Mouse (Mus musculus) heart, embryonic 16.5 days (tissue): ENCODE measurements at regions not wholly inside any gene's neighbourhood (a gene's known extent, or its start where the extent isn't known, plus 50 kb on each side); places are given as distances from the start of the nearest gene placed in this dataset.
"Not testable (repeated sequence)": the region's sequence is repeated elsewhere in the genome, so short reads cannot be mapped to it uniquely, and the experiment has no call there.

Source experiments
- ATAC-seq: fragments of 200-750 bp; cut with Nextera tagmentation; replicated peaks from 2 replicates; pipeline ENCODE4 v1.8.0; 2017; ENCODE audit warnings: moderate number of reproducible peaks; ENCODE audit not compliant: insufficient read depth, low FRiP score; ENCODE audit errors: extremely low read depth
- H3K27ac ChIP-seq: fragments of 300-500 bp; sonication (generic); 2 replicates; pipeline ENCODE4 v1.5.1; 2014; ENCODE audit warnings: mild to moderate bottlenecking, low read length, control low read depth, moderate library complexity
- H3K27me3 ChIP-seq: fragments of 300-500 bp; sonication (generic); 2 replicates; pipeline ENCODE4 v1.6.1; 2014; ENCODE audit warnings: low read length, mixed read lengths; ENCODE audit not compliant: control insufficient read depth, insufficient read depth
- H3K36me3 ChIP-seq: fragments of 300-500 bp; sonication (generic); 2 replicates; pipeline ENCODE4 v1.6.1; 2014; ENCODE audit not compliant: control insufficient read depth, insufficient read depth
- H3K4me1 ChIP-seq: fragments of 300-500 bp; sonication (generic); 2 replicates; pipeline ENCODE4 v1.6.1; 2014; ENCODE audit warnings: low read length, mixed read lengths; ENCODE audit not compliant: control insufficient read depth, insufficient read depth
- H3K4me2 ChIP-seq: fragments of 300-500 bp; sonication (generic); 2 replicates; pipeline ENCODE4 v1.6.1; 2014; ENCODE audit warnings: low read depth, mild to moderate bottlenecking, control low read depth, low read length
- H3K4me3 ChIP-seq: fragments of 300-500 bp; sonication (generic); 2 replicates; pipeline ENCODE4 v1.5.1; 2014; ENCODE audit warnings: mild to moderate bottlenecking, control low read depth, low read length
- H3K9ac ChIP-seq: fragments of 300-500 bp; sonication (generic); 2 replicates; pipeline ENCODE4 v1.6.1; 2014; ENCODE audit warnings: low read length, control low read depth
- H3K9me3 ChIP-seq: fragments of 300-500 bp; sonication (generic); replicated peaks from 2 replicates; pipeline ENCODE4 v1.6.1; 2016; ENCODE audit warnings: low read length; ENCODE audit not compliant: control insufficient read depth
- whole genome bisulfite sequencing: fragments of 180-500 bp; shearing (Covaris S2); extraction: QIAGEN DNeasy Blood & Tissue Kit; methylation state at CpG from one replicate; pipeline ENCODE4 v1.1.7; 2014; 5-methylcytosine and 5-hydroxymethylcytosine counted together

- 82% methylated on average over 1 of the region's 1 CpGs for WGBS
- H3K4me3 ChIP-seq = no peak overlapping the region
- H3K9ac ChIP-seq = no peak overlapping the region
- H3K36me3 ChIP-seq = no peaks in the 10 kb centered on the region
- no peak overlapping the region for H3K27ac ChIP-seq
- no peaks in the 10 kb centered on the region for H3K4me1 ChIP-seq
- no peaks in the 10 kb centered on the region for H3K27me3 ChIP-seq
- ATAC-seq = no peak
- no peak overlapping the region for H3K4me2 ChIP-seq
- no peaks in the 10 kb centered on the region for H3K9me3 ChIP-seq
Measured at GRCm38 (mm10) chr13:4858341-4858740, 249.4 kb upstream of the Akr1e1 start.

DNA sequence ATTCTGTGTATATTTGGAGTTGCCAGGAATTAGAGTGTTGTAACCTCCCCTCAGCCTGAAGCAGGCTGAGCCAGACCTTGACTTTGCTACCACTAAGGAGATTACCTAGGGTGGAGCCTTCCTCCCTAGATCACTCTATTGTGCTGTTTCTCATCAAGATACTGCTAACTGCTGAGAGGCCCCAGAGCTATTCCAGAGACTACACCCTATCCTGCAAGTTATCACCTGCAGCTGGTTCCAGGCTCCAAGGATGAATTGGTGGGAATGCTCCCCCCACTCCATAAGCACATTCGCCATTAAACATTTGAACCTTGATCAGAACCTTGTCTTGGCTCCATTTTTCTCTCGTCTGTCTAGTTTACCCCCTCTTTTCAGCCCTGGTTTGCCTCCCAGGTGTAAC lies 230.5 kb upstream of the Akr1e1 start:
- not testable (repeated sequence) for H3K27ac ChIP-seq, H3K4me2 ChIP-seq, H3K9me3 ChIP-seq, H3K9ac ChIP-seq, H3K4me3 ChIP-seq, H3K27me3 ChIP-seq, H3K36me3 ChIP-seq, H3K4me1 ChIP-seq, ATAC-seq
- WGBS = 79% methylated on average over 2 of the region's 2 CpGs

DNA sequence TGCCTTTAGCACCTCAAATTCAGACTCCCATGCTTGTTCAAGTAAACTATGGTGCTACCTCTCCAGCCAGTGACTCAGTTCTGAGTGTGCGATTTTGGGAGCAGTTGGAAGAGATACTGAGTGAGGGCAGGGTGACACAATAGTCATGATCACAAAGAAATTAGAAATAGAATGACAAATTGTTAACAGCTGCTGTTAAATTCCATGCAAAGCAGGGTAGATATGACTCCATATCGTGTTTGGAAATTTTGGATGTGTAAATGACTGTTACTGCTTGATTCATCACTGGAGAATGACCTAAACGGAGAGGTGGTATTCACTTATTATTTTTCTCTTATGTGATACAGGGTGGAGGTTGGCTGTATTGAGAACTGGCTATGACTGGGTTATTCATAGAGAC lies 217.8 kb upstream of the Akr1e1 start:
- H3K9ac ChIP-seq = no peak overlapping the region
- H3K4me2 ChIP-seq = no peak overlapping the region
- H3K36me3 ChIP-seq = no peaks in the 10 kb centered on the region
- no peak overlapping the region for H3K4me3 ChIP-seq
- H3K27ac ChIP-seq = no peak overlapping the region
- H3K27me3 ChIP-seq = no peaks in the 10 kb centered on the region
- H3K4me1 ChIP-seq = no peaks in the 10 kb centered on the region
- ATAC-seq = no peak
- no peaks in the 10 kb centered on the region for H3K9me3 ChIP-seq
- WGBS = 73% methylated on average over 3 of the region's 3 CpGs

- not testable (repeated sequence) for H3K36me3 ChIP-seq, H3K27ac ChIP-seq, H3K27me3 ChIP-seq, H3K4me2 ChIP-seq, H3K9ac ChIP-seq, H3K9me3 ChIP-seq, ATAC-seq, H3K4me3 ChIP-seq, H3K4me1 ChIP-seq
- 87% methylated on average over 1 of the region's 1 CpGs for WGBS
Measured at GRCm38 (mm10) chr13:4825749-4826148, 216.8 kb upstream of the Akr1e1 start.

DNA sequence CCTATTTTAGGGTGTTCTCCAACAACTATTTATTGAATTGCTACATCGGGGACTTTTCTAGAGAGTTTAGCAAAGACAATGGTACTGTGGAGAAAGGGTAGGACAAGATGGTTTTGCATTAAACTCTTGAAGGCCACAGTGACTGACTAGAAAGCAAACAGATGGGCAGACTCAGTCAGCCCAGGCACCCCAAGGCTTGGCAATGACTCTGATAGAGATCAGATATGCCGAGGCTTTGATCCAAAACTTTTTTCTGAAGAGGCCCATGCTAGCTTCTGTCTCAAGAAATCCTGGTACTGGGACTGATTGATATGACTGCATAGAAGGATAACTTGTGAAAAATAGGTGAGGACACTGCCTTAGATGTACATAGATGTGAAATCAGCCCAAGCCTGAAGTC lies 197.9 kb upstream of the Akr1e1 start:
- no peaks in the 10 kb centered on the region for H3K4me1 ChIP-seq
- no peak overlapping the region for H3K9ac ChIP-seq
- no peak overlapping the region for H3K4me3 ChIP-seq
- no peaks in the 10 kb centered on the region for H3K36me3 ChIP-seq
- no peak overlapping the region for H3K4me2 ChIP-seq
- ATAC-seq = no peak
- H3K27me3 ChIP-seq = no peaks in the 10 kb centered on the region
- 79% methylated on average over 2 of the region's 2 CpGs for WGBS
- H3K9me3 ChIP-seq = no peaks in the 10 kb centered on the region
- no peak overlapping the region for H3K27ac ChIP-seq

DNA sequence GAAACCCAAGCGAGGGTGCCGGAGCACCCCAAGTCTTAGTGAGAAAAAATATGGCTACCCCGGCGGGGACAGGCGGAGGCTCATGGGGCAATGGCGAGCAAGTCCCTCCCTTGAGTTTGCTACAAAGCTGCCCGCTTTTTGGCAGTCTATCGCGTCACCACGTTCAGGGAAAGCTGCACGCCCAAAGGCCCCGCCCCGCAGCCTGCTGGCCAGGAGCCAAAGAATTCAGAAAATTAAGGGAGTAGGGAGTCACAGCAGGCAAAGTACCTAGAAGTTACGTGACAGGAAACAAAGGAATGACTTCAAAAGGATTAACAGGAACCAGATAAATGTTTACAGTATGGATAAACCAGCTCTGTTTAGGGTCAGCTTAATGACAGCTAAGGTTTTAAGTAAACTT lies 191.7 kb upstream of the Akr1e1 start:
- ATAC-seq = no peak
- Histone ChIP-seq H3K4me1 (no peaks in the 10 kb centered on the region), H3K4me3 (no peak overlapping the region), H3K36me3 (no peaks in the 10 kb centered on the region), H3K27me3 (no peaks in the 10 kb centered on the region), H3K4me2 (no peak overlapping the region), H3K27ac (no peak overlapping the region), H3K9ac (no peak overlapping the region), H3K9me3 (peaks cover 10% of the 10 kb centered on the region; the same call in 1 of the 2 replicates)
- 81% methylated on average over 14 of the region's 14 CpGs for WGBS

GRCm38 (mm10) chr13:4791139-4791538 lies 182.2 kb upstream of the Akr1e1 start:
- H3K27ac ChIP-seq = no peak overlapping the region
- no peak overlapping the region for H3K4me2 ChIP-seq
- no peaks in the 10 kb centered on the region for H3K36me3 ChIP-seq
- H3K9me3 ChIP-seq = 0 out of 2 replicates have a peak, but pooled peaks cover 2% of the 10 kb centered on the region
- ATAC-seq = no peak
- H3K9ac ChIP-seq = no peak overlapping the region
- H3K4me3 ChIP-seq = no peak overlapping the region
- no peaks in the 10 kb centered on the region for H3K27me3 ChIP-seq
- 55% methylated on average over 2 of the region's 2 CpGs for WGBS
- H3K4me1 ChIP-seq = peaks cover 3% of the 10 kb centered on the region; the same call in 1 of the 2 replicates

- H3K27ac ChIP-seq = no peak overlapping the region
- peaks cover 3% of the 10 kb centered on the region; the same call in 1 of the 2 replicates for H3K4me1 ChIP-seq
- 72% methylated on average over 2 of the region's 2 CpGs for WGBS
- H3K9ac ChIP-seq = no peak overlapping the region
- H3K4me2 ChIP-seq = no peak overlapping the region
- no peaks in the 10 kb centered on the region for H3K36me3 ChIP-seq
- no peak for ATAC-seq
- H3K27me3 ChIP-seq = no peaks in the 10 kb centered on the region
- no peak overlapping the region for H3K4me3 ChIP-seq
- H3K9me3 ChIP-seq = 0 out of 2 replicates have a peak, but pooled peaks cover 2% of the 10 kb centered on the region
Measured at GRCm38 (mm10) chr13:4790414-4790813, 181.4 kb upstream of the Akr1e1 start.

DNA sequence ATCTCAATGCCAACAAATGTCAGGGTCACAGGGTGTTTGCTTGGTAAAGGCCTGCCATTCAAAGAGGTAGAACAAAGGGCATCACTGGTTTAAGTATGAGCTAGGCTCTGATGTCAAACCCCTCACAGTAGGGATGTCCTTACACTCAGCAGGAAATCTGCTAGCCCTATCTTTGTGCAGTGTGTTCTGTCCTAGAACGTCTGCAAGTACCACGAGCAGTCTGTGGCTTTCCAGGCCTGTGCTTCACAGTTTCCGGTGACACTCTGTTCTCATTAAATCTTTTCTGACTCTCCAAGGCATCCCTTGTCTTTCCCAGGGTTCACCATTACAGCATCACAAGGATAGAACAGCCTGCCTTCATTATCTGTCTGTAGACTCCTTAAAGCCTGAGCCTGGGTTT lies 174.3 kb upstream of the Akr1e1 start:
- H3K27ac ChIP-seq = no peak overlapping the region
- H3K4me2 ChIP-seq = no peak overlapping the region
- WGBS = 63% methylated on average over 3 of the region's 3 CpGs
- H3K9me3 ChIP-seq = no peaks in the 10 kb centered on the region
- no peak overlapping the region for H3K9ac ChIP-seq
- no peaks in the 10 kb centered on the region for H3K36me3 ChIP-seq
- H3K4me3 ChIP-seq = no peak overlapping the region
- H3K27me3 ChIP-seq = no peaks in the 10 kb centered on the region
- no peak for ATAC-seq
- no peaks in the 10 kb centered on the region for H3K4me1 ChIP-seq
